21 mouse cellular contexts compared by ENCODE assay signal in the genomic region with DNA sequence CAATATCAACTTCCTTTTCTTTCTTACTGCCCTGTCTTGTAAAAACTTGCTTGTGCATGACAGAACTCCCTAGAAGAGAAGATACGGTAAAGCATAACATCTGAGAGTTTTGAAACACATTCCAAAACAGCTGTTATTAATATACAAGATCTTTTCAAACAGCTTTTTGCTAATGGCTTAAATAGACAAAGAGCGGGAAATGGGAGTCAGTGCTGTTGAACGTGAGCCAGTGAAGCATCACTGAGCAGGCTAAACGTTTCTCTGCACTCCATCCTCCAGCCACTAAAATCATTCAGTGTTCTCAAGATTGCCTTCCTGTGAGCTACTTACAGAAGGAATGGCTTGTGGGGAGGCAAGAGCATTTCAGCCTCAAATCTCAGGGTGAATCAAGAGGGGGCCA.
DNase-seq lines count a peak whose midpoint lies in the region; ATAC-seq and TF ChIP-seq lines count a peak whose summit lies in the region.
"Had no signal": no experiment of that assay in that cellular context is flagged by ENCODE, and none has a peak within 500 bp of the region (broad histone marks: within the 10 kb centered on the region; RNA-seq: fewer than 3 reads in every experiment).

No protein-coding gene starts in this region.

- no peak overlapping the region for H3K4me2 ChIP-seq in heart, embryonic 12.5 days
- H3K4me2 ChIP-seq in limb, embryonic 14.5 days (replicated peaks; ENCODE audit: low read depth, low read length, severe bottlenecking): no peak overlapping the region
- H3K4me2 ChIP-seq in lung, postnatal 0 days (replicated peaks; ENCODE audit: low read depth, low read length): no peak overlapping the region
- no peak overlapping the region for H3K4me2 ChIP-seq in stomach, postnatal 0 days (replicated peaks; ENCODE audit: low read depth)
- H3K4me2 ChIP-seq: embryonic facial prominence, embryonic 13.5 days; forebrain, embryonic 13.5 days; heart, embryonic 13.5 days; hindbrain, embryonic 14.5 days had no signal

- ATAC-seq in heart, embryonic 12.5 days (ENCODE audit: insufficient number of reproducible peaks, low FRiP score): no peak
- ATAC-seq in limb, embryonic 14.5 days (ENCODE audit: low FRiP score, low read depth): no peak
- no peak for ATAC-seq in lung, postnatal 0 days
- no peak for ATAC-seq in stomach, postnatal 0 days (ENCODE audit: low FRiP score, low TSS enrichment)
- ATAC-seq: activated CD4-positive, CD25-positive, alpha-beta regulatory T cell, adult 4 months; forebrain, embryonic 13.5 days; forebrain, postnatal 0 days; Patski had no signal

- H3K27me3 ChIP-seq in heart, embryonic 12.5 days (replicated peaks): no peaks in the 10 kb centered on the region
- H3K27me3 ChIP-seq in limb, embryonic 14.5 days (ENCODE audit: control insufficient read depth, insufficient read depth, low read length): no peaks in the 10 kb centered on the region
- H3K27me3 ChIP-seq in limb, embryonic 10.5 days (ENCODE audit: low read depth, poor library complexity, severe bottlenecking): no peaks in the 10 kb centered on the region
- H3K27me3 ChIP-seq in lung, postnatal 0 days (replicated peaks; ENCODE audit: insufficient read depth, low read length): no peaks in the 10 kb centered on the region
- no peaks in the 10 kb centered on the region for H3K27me3 ChIP-seq in stomach, postnatal 0 days (ENCODE audit: control insufficient read depth, insufficient read depth, low read length)
- H3K27me3 ChIP-seq: CH12.LX; embryonic facial prominence, embryonic 13.5 days; forebrain, embryonic 13.5 days; heart, embryonic 13.5 days; Patski had no signal

- H3K4me1 ChIP-seq in heart, embryonic 12.5 days (replicated peaks): no peaks in the 10 kb centered on the region
- no peaks in the 10 kb centered on the region for H3K4me1 ChIP-seq in limb, embryonic 14.5 days (ENCODE audit: control insufficient read depth, insufficient read depth, low read length)
- 0 out of 2 replicates have a peak, but pooled peaks cover 4% of the 10 kb centered on the region for H3K4me1 ChIP-seq in limb, embryonic 10.5 days
- no peaks in the 10 kb centered on the region for H3K4me1 ChIP-seq in lung, postnatal 0 days (ENCODE audit: insufficient read depth, low read depth, low read length)
- H3K4me1 ChIP-seq in stomach, postnatal 0 days (replicated peaks; ENCODE audit: control insufficient read depth, insufficient read depth): no peaks in the 10 kb centered on the region
- H3K4me1 ChIP-seq: forebrain, embryonic 13.5 days had no signal

- TF ChIP-seq EP300 in lung, postnatal 0 days (IDR thresholded peaks at IDR 0.05): no peak
- TF ChIP-seq EP300 in stomach, postnatal 0 days (optimal IDR thresholded peaks at IDR 0.05): no peak

- H3K4me3 ChIP-seq in heart, embryonic 12.5 days: no peak overlapping the region
- no peak overlapping the region for H3K4me3 ChIP-seq in limb, embryonic 14.5 days (replicated peaks; ENCODE audit: low read length)
- no peak overlapping the region for H3K4me3 ChIP-seq in limb, embryonic 10.5 days
- no peak overlapping the region for H3K4me3 ChIP-seq in lung, postnatal 0 days (ENCODE audit: low read depth, low read length)
- H3K4me3 ChIP-seq in stomach, postnatal 0 days (ENCODE audit: low read depth, low read length): no peak overlapping the region
- H3K4me3 ChIP-seq: embryonic facial prominence, embryonic 13.5 days; forebrain, embryonic 13.5 days; heart, adult 2 months; heart, embryonic 13.5 days had no signal

- no peaks in the 10 kb centered on the region for H3K36me3 ChIP-seq in heart, embryonic 12.5 days
- no peaks in the 10 kb centered on the region for H3K36me3 ChIP-seq in limb, embryonic 14.5 days (ENCODE audit: control insufficient read depth, insufficient read depth, low read length)
- no peaks in the 10 kb centered on the region for H3K36me3 ChIP-seq in limb, embryonic 10.5 days
- no peaks in the 10 kb centered on the region for H3K36me3 ChIP-seq in lung, postnatal 0 days (ENCODE audit: insufficient read depth, low read length)
- H3K36me3 ChIP-seq in stomach, postnatal 0 days (ENCODE audit: control insufficient read depth, insufficient read depth, low read length): no peaks in the 10 kb centered on the region
- H3K36me3 ChIP-seq: embryonic facial prominence, embryonic 13.5 days; heart, embryonic 13.5 days had no signal

- no peak for TF ChIP-seq CTCF in lung, postnatal 0 days (IDR thresholded peaks at IDR 0.05)
- no peak for TF ChIP-seq CTCF in stomach, postnatal 0 days (IDR thresholded peaks at IDR 0.05; ENCODE audit: low read depth)

- DNase-seq in heart, postnatal 4 days: peak; percentile 7
- peak; percentile 51 for DNase-seq in limb, embryonic 14.5 days (ENCODE audit: low spot score)
- no peak for DNase-seq in limb, embryonic 10.5 days (ENCODE audit: low spot score)
- DNase-seq in lung, postnatal 0 days (ENCODE audit: low spot score): peak; percentile 60
- DNase-seq in lung, postnatal 25 days (ENCODE audit: low spot score): no peak
- DNase-seq in stomach, postnatal 0 days (ENCODE audit: low spot score): no peak
- DNase-seq: adrenal gland, postnatal 14 days; cerebellum, adult 11-12 months; cerebellum, adult 9-10 months; cerebellum, postnatal 25 days; forebrain, postnatal 0 days; gastrocnemius, postnatal 14 days; heart, adult 2 months had no signal

- H3K27ac ChIP-seq in heart, embryonic 12.5 days (ENCODE audit: poor library complexity, severe bottlenecking): no peak overlapping the region
- no peak overlapping the region for H3K27ac ChIP-seq in limb, embryonic 14.5 days (replicated peaks; ENCODE audit: low read depth, low read length)
- H3K27ac ChIP-seq in limb, embryonic 10.5 days: no peak overlapping the region
- H3K27ac ChIP-seq in lung, postnatal 0 days (ENCODE audit: low read length): no peak overlapping the region
- H3K27ac ChIP-seq in stomach, postnatal 0 days (replicated peaks): 0 out of 2 replicates have a peak overlapping the region, but pooled peaks have one; percentile 24
- H3K27ac ChIP-seq: embryonic facial prominence, embryonic 13.5 days; forebrain, embryonic 13.5 days; heart, adult 2 months; heart, embryonic 13.5 days; hindbrain, embryonic 14.5 days had no signal

- TF ChIP-seq POLR2A in limb, embryonic 14.5 days (IDR thresholded peaks at IDR 0.05; ENCODE audit: borderline replicate concordance, extremely low read depth, insufficient read depth, insufficient read length): no peak

- no peak overlapping the region for H3K9ac ChIP-seq in heart, embryonic 12.5 days
- no peak overlapping the region for H3K9ac ChIP-seq in limb, embryonic 14.5 days (ENCODE audit: low read depth, low read length, severe bottlenecking)
- no peak overlapping the region for H3K9ac ChIP-seq in lung, postnatal 0 days (replicated peaks; ENCODE audit: low read depth)
- no peak overlapping the region for H3K9ac ChIP-seq in stomach, postnatal 0 days (ENCODE audit: low read length)
- H3K9ac ChIP-seq: embryonic facial prominence, embryonic 13.5 days; forebrain, embryonic 13.5 days; forebrain, postnatal 0 days; heart, embryonic 13.5 days; hindbrain, embryonic 14.5 days had no signal

- H3K9me3 ChIP-seq in heart, embryonic 12.5 days (replicated peaks): no peaks in the 10 kb centered on the region
- no peaks in the 10 kb centered on the region for H3K9me3 ChIP-seq in limb, embryonic 14.5 days (ENCODE audit: control insufficient read depth, low read length)
- H3K9me3 ChIP-seq in limb, embryonic 10.5 days (replicated peaks): no peaks in the 10 kb centered on the region
- no peaks in the 10 kb centered on the region for H3K9me3 ChIP-seq in lung, postnatal 0 days (ENCODE audit: low read length)
- no peaks in the 10 kb centered on the region for H3K9me3 ChIP-seq in stomach, postnatal 0 days (ENCODE audit: control insufficient read depth, low read length)
- H3K9me3 ChIP-seq: embryonic facial prominence, embryonic 13.5 days; forebrain, embryonic 13.5 days; heart, embryonic 13.5 days had no signal

- 88% methylated on average over 4 of the region's 4 CpGs for WGBS in heart, embryonic 12.5 days
- WGBS in limb, embryonic 14.5 days: 55% methylated on average over 4 of the region's 4 CpGs
- WGBS in limb, embryonic 10.5 days: 92% methylated on average over 4 of the region's 4 CpGs
- 50% methylated on average over 4 of the region's 4 CpGs for WGBS in lung, postnatal 0 days
- WGBS in stomach, postnatal 0 days: 34% methylated on average over 4 of the region's 4 CpGs

Comparison
In these comparisons a context has a peak if more than half of its experiments do, and no peak if none do; other contexts are left out.
1. DNase-seq: peak in heart, postnatal 4 days (single experiment), limb, embryonic 14.5 days (single experiment) and lung, postnatal 0 days (single experiment); none in limb, embryonic 10.5 days (single experiment), lung, postnatal 25 days (single experiment) and stomach, postnatal 0 days (single experiment).